Comparison of ENCODE assay signal across 30 mouse cellular contexts in the genomic region with DNA sequence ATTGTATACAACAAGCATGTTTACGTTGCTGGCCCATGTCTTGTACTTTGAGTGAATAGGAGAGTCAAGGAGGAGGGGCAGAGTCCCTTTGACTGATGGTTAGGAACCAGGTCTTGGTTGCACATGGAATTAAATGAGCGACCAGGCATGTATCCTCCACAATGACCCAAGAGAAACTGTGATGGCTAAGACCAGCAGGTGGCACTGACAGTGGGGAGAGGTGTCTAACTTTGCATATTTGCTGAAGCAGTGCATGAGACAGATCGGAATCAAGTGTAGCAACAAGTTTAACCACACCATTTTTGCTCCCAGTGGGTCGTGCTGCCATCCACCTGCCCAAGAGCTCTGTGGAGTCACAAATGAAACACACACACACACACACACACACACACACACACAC. TPM values are rescaled to one million over a fixed set of nuclear protein-coding genes. Genes with fewer than 3 reads are reported as not detected.
A peak's percentile ranks its signal among the peaks of the same experiment; 100 is the strongest.
DNase-seq lines count a peak whose midpoint lies in the region; ATAC-seq and TF ChIP-seq lines count a peak whose summit lies in the region.
"Had no signal": no experiment of that assay in that cellular context is flagged by ENCODE, and none has a peak within 500 bp of the region (broad histone marks: within the 10 kb centered on the region; RNA-seq: fewer than 3 reads in every experiment).

No protein-coding gene starts in this region.

- no peak for TF ChIP-seq EP300 in CH12.LX (IDR thresholded peaks at IDR 0.05; ENCODE audit: low read length)

- H3K36me3 ChIP-seq in intestine, postnatal 0 days (ENCODE audit: control insufficient read depth, insufficient read depth) = no peaks in the 10 kb centered on the region
- H3K36me3 ChIP-seq in intestine, embryonic 15.5 days = no peaks in the 10 kb centered on the region
- no peaks in the 10 kb centered on the region for H3K36me3 ChIP-seq in CH12.LX (replicated peaks in 1 of 2; ENCODE audit: control insufficient read depth in 1 of 2, insufficient read depth in 1 of 2, low read length in 1 of 2)
- no peaks in the 10 kb centered on the region for H3K36me3 ChIP-seq in midbrain, postnatal 0 days (ENCODE audit: insufficient read depth, low read length)
- H3K36me3 ChIP-seq: heart, embryonic 15.5 days; hindbrain, embryonic 13.5 days; limb, embryonic 10.5 days; limb, embryonic 15.5 days; neural tube, embryonic 12.5 days had no signal

- H3K27ac ChIP-seq in intestine, postnatal 0 days (ENCODE audit: low read depth, low read length) = no peak overlapping the region
- no peak overlapping the region for H3K27ac ChIP-seq in intestine, embryonic 15.5 days
- no peak overlapping the region for H3K27ac ChIP-seq in layer of hippocampus, adult 2 months
- no peak overlapping the region for H3K27ac ChIP-seq in CH12.LX (ENCODE audit: insufficient read depth, low read depth)
- no peak overlapping the region for H3K27ac ChIP-seq in midbrain, postnatal 0 days (ENCODE audit: low read depth, low read length)
- H3K27ac ChIP-seq: heart, embryonic 15.5 days; hindbrain, embryonic 13.5 days; limb, embryonic 10.5 days; limb, embryonic 15.5 days; neural tube, embryonic 12.5 days had no signal

- H3K4me2 ChIP-seq in intestine, postnatal 0 days (replicated peaks; ENCODE audit: low read depth) = no peak overlapping the region
- no peak overlapping the region for H3K4me2 ChIP-seq in intestine, embryonic 15.5 days (replicated peaks)
- no peak overlapping the region for H3K4me2 ChIP-seq in CH12.LX (ENCODE audit: insufficient read depth, low read depth, poor library complexity, severe bottlenecking)
- H3K4me2 ChIP-seq in midbrain, postnatal 0 days (ENCODE audit: low read depth, low read length, poor library complexity, severe bottlenecking) = no peak overlapping the region
- H3K4me2 ChIP-seq: heart, embryonic 15.5 days; hindbrain, embryonic 13.5 days; limb, embryonic 15.5 days; midbrain, embryonic 11.5 days; neural tube, embryonic 12.5 days had no signal

- H3K4me1 ChIP-seq in intestine, postnatal 0 days (replicated peaks; ENCODE audit: control insufficient read depth, insufficient read depth, low read length) = no peaks in the 10 kb centered on the region
- no peaks in the 10 kb centered on the region for H3K4me1 ChIP-seq in intestine, embryonic 15.5 days (replicated peaks)
- peaks cover 0 to 7% of the 10 kb centered on the region in 2 experiments; a peak in 1 of 4 replicates for H3K4me1 ChIP-seq in CH12.LX (ENCODE audit: control insufficient read depth in 1 of 2, insufficient read depth in 2 of 2)
- no peaks in the 10 kb centered on the region for H3K4me1 ChIP-seq in midbrain, postnatal 0 days (ENCODE audit: insufficient read depth, low read length)
- H3K4me1 ChIP-seq: heart, embryonic 15.5 days; hindbrain, embryonic 13.5 days; limb, embryonic 10.5 days; limb, embryonic 15.5 days; neural tube, embryonic 12.5 days had no signal

- WGBS in intestine, postnatal 0 days = 76% methylated on average over 4 of the region's 4 CpGs
- WGBS in intestine, embryonic 15.5 days = 83% methylated on average over 4 of the region's 4 CpGs
- 83% methylated on average over 4 of the region's 4 CpGs for WGBS in midbrain, postnatal 0 days

- no peaks in the 10 kb centered on the region for H3K9me3 ChIP-seq in intestine, postnatal 0 days (ENCODE audit: control insufficient read depth)
- H3K9me3 ChIP-seq in intestine, embryonic 15.5 days = no peaks in the 10 kb centered on the region
- H3K9me3 ChIP-seq in CH12.LX (replicated peaks; ENCODE audit: low read length) = peaks cover 2% of the 10 kb centered on the region
- no peaks in the 10 kb centered on the region for H3K9me3 ChIP-seq in midbrain, postnatal 0 days (ENCODE audit: low read length)
- H3K9me3 ChIP-seq: heart, embryonic 15.5 days; limb, embryonic 10.5 days; limb, embryonic 15.5 days had no signal

- H3K27me3 ChIP-seq in intestine, postnatal 0 days (replicated peaks; ENCODE audit: control insufficient read depth, insufficient read depth, low read length) = no peaks in the 10 kb centered on the region
- H3K27me3 ChIP-seq in intestine, embryonic 15.5 days (replicated peaks) = no peaks in the 10 kb centered on the region
- H3K27me3 ChIP-seq in CH12.LX (replicated peaks) = no peaks in the 10 kb centered on the region
- no peaks in the 10 kb centered on the region for H3K27me3 ChIP-seq in midbrain, postnatal 0 days (ENCODE audit: insufficient read depth, low read length)
- H3K27me3 ChIP-seq: heart, embryonic 15.5 days; hindbrain, embryonic 13.5 days; limb, embryonic 15.5 days; neural tube, embryonic 12.5 days had no signal

- DNase-seq in layer of hippocampus, adult 2 months (ENCODE audit: low spot score in 2 of 2) = no peak
- no peak for DNase-seq in layer of hippocampus, adult 9-10 months (ENCODE audit: low spot score)
- DNase-seq in A20 (ENCODE audit: low read depth, low spot score) (peak; percentile 14), CH12.LX (ENCODE audit: extremely low read depth) (peak; percentile 6)
- no peak for DNase-seq in midbrain, postnatal 0 days (ENCODE audit: low spot score)
- DNase-seq: adrenal gland, adult 2 months; cerebellum, adult 2 months; cerebellum, postnatal 14 days; gastrocnemius, postnatal 10 days; heart, postnatal 4 days; layer of hippocampus, adult 9-11 months; right cerebral cortex, adult 18-20 months; thymus, adult 2 months; thymus, postnatal 4 days had no signal

- no peak; the same call in none of the 2 replicates for TF ChIP-seq RAD21 in CH12.LX (IDR thresholded peaks at IDR 0.05; ENCODE audit: low read depth, low read length)

- H3K79me2 ChIP-seq in CH12.LX (replicated peaks; ENCODE audit: control insufficient read depth, extremely low read depth, insufficient read depth, poor library complexity, severe bottlenecking) = no peaks in the 10 kb centered on the region

- no peak for ATAC-seq in intestine, postnatal 0 days
- ATAC-seq in intestine, embryonic 15.5 days = no peak
- ATAC-seq in midbrain, postnatal 0 days (ENCODE audit: low FRiP score) = no peak
- ATAC-seq: forebrain, embryonic 16.5 days; midbrain, embryonic 16.5 days had no signal

- dilution Hi-C loops in CH12.LX (cut with MboI; ENCODE audit: extremely low pct_ligation_motif_present, extremely low pct_unique_long_range_greater_than_20kb, low sequenced_read_pairs) = no loop called here

- TF ChIP-seq POLR2A in CH12.LX (IDR thresholded peaks at IDR 0.05; ENCODE audit: low read depth, low read length) = no peak

- peak; percentile 59 for TF ChIP-seq CTCF in intestine, postnatal 0 days (IDR thresholded peaks at IDR 0.05; ENCODE audit: low read depth)
- TF ChIP-seq CTCF in layer of hippocampus, adult 2 months (conservative IDR thresholded peaks at IDR 0.05) = peak; percentile 36
- peak in 1 of 2 experiments; percentile 50; a peak in 2 of 4 replicates for TF ChIP-seq CTCF in CH12.LX (conservative IDR thresholded peaks at IDR 0.05 in 1 of 2, IDR thresholded peaks at IDR 0.05 in 1 of 2; ENCODE audit: low read depth in 2 of 2, low read length in 2 of 2)
- TF ChIP-seq CTCF in midbrain, postnatal 0 days (IDR thresholded peaks at IDR 0.05) = no peak

- in situ Hi-C loops in CH12.LX (cut with MboI; ENCODE audit: low pct_ligation_motif_present, low pct_unique_long_range_greater_than_20kb, low sequenced_read_pairs) = loop anchor here (25.0 kb wide), 1 partner anchor 100 kb away; no protein-coding TSS in a partner anchor

- H3K9ac ChIP-seq in intestine, postnatal 0 days (ENCODE audit: low read depth, low read length) = no peak overlapping the region
- H3K9ac ChIP-seq in intestine, embryonic 15.5 days = no peak overlapping the region
- no peak overlapping the region for H3K9ac ChIP-seq in CH12.LX (ENCODE audit: insufficient read depth, low read depth)
- H3K9ac ChIP-seq in midbrain, postnatal 0 days (replicated peaks; ENCODE audit: low read length, poor library complexity, severe bottlenecking) = no peak overlapping the region
- H3K9ac ChIP-seq: heart, embryonic 15.5 days; hindbrain, embryonic 13.5 days; limb, embryonic 15.5 days; neural tube, embryonic 12.5 days had no signal

- no peak overlapping the region for H3K4me3 ChIP-seq in intestine, postnatal 0 days (ENCODE audit: low read depth, low read length)
- H3K4me3 ChIP-seq in intestine, embryonic 15.5 days (replicated peaks) = no peak overlapping the region
- no peak overlapping the region for H3K4me3 ChIP-seq in layer of hippocampus, adult 2 months
- no peak overlapping the region for H3K4me3 ChIP-seq in CH12.LX (replicated peaks in 1 of 3; ENCODE audit: low read depth in 2 of 3, low read length in 2 of 3, poor library complexity in 1 of 3)
- H3K4me3 ChIP-seq in midbrain, postnatal 0 days (ENCODE audit: low read depth, low read length) = no peak overlapping the region
- H3K4me3 ChIP-seq: erythroblast, embryonic 14.5 days; heart, embryonic 15.5 days; hindbrain, embryonic 13.5 days; limb, embryonic 10.5 days; limb, embryonic 15.5 days; myocyte; neural tube, embryonic 12.5 days had no signal

TF ChIP-seq in CH12.LX, 34 proteins besides CTCF, POLR2A, EP300 and RAD21:
- TF ChIP-seq ZNF384 (IDR thresholded peaks at IDR 0.05; ENCODE audit: low read depth, low read length) (no peak), SMC3 (IDR thresholded peaks at IDR 0.05; ENCODE audit: low read depth, low read length) (peak; percentile 40)

RNA-seq across cellular contexts. Expression of gene Slc22a2, which starts 21.7 kb away (rescaled TPM):
- polyA plus RNA-seq in intestine, postnatal 0 days (2015; fragmentation: Nextera tagmentation; extraction: Ambion mirVana) = not detected in 2 replicates
- polyA plus RNA-seq in intestine, embryonic 15.5 days (2015; fragmentation: Nextera tagmentation; extraction: Ambion mirVana) = 0.08 TPM in 1 of 2 replicates, not detected in the other
- under 1 TPM; 0.42 to 0.77 TPM for total RNA-seq in layer of hippocampus, adult 2 months (2021)
- total RNA-seq in CH12.LX (2012; rRNA removed) (not detected in 2 replicates), CH12.LX (2014; rRNA removed) (not detected in 2 replicates)
- not detected in 2 replicates for polyA plus RNA-seq in CH12.LX (2012; ENCODE audit: insufficient read length, low read depth)
- 0.44 and 0.66 TPM in 2 replicates for total RNA-seq in midbrain, postnatal 0 days (2014; rRNA removed)
- polyA plus RNA-seq in midbrain, postnatal 0 days (2015; fragmentation: Nextera tagmentation; extraction: Ambion mirVana) = 0.72 and 0.83 TPM in 2 replicates
- total RNA-seq: adrenal gland, adult 2 months; gastrocnemius, postnatal 10 days; heart, postnatal 4 days; megakaryocyte progenitor cell, adult 5-6 weeks had no signal
- polyA plus RNA-seq: C2C12; erythroblast, embryonic 14.5 days; forebrain, embryonic 11.5 days; heart, embryonic 15.5 days; limb, embryonic 10.5 days; limb, embryonic 15.5 days; liver, embryonic 16.5 days; midbrain, embryonic 11.5 days; myocyte had no signal

RNA-seq across cellular contexts. Expression of gene Slc22a3, which starts 54.7 kb away (rescaled TPM):
- 0.20 and 0.22 TPM in 2 replicates for polyA plus RNA-seq in intestine, postnatal 0 days (2015; fragmentation: Nextera tagmentation; extraction: Ambion mirVana)
- 0.16 and 0.21 TPM in 2 replicates for polyA plus RNA-seq in intestine, embryonic 15.5 days (2015; fragmentation: Nextera tagmentation; extraction: Ambion mirVana)
- total RNA-seq in layer of hippocampus, adult 2 months (2021) = under 1 TPM; 0.44 to 0.52 TPM
- total RNA-seq in CH12.LX (2012; rRNA removed) (not detected in 2 replicates), CH12.LX (2014; rRNA removed) (not detected in 2 replicates)
- polyA plus RNA-seq in CH12.LX (2012; ENCODE audit: insufficient read length, low read depth) = not detected in 2 replicates
- 2.4 and 4.6 TPM in 2 replicates for total RNA-seq in midbrain, postnatal 0 days (2014; rRNA removed)
- 3.1 and 3.7 TPM in 2 replicates for polyA plus RNA-seq in midbrain, postnatal 0 days (2015; fragmentation: Nextera tagmentation; extraction: Ambion mirVana)
- polyA plus RNA-seq: C2C12; erythroblast, embryonic 14.5 days; limb, embryonic 10.5 days; myocyte had no signal

Comparison
In these comparisons a context has a peak if more than half of its experiments do, and no peak if none do; other contexts are left out.
1. DNase-seq: peak in A20 (single experiment) and CH12.LX (single experiment); none in layer of hippocampus, adult 2 months (0 of 2), layer of hippocampus, adult 9-10 months (single experiment) and midbrain, postnatal 0 days (single experiment).